Mouse (Mus musculus) intestine, postnatal 0 days (tissue): ENCODE measurements around the gene Edn2. TPM values are rescaled to one million over a fixed set of nuclear protein-coding genes. Genes with fewer than 3 reads are reported as not detected.

ENCODE experiments used
- ATAC-seq: fragments of 200-750 bp; cut with Nextera tagmentation; 2 replicates; pipeline ENCODE4 v1.8.0; 2017; ENCODE audit warnings: mild to moderate bottlenecking, moderate TSS enrichment, moderate library complexity
- H3K27ac ChIP-seq: fragments of 300-500 bp; sonication (generic); 2 replicates; pipeline ENCODE4 v1.5.1; 2014; ENCODE audit warnings: mild to moderate bottlenecking, low read depth, low read length, moderate library complexity
- H3K27me3 ChIP-seq: fragments of 300-500 bp; sonication (generic); replicated peaks from 2 replicates; pipeline ENCODE4 v1.6.1; 2014; ENCODE audit warnings: low read length, mixed read lengths; ENCODE audit not compliant: control insufficient read depth, insufficient read depth
- H3K36me3 ChIP-seq: fragments of 300-500 bp; sonication (generic); 2 replicates; pipeline ENCODE4 v1.6.1; 2014; ENCODE audit warnings: mild to moderate bottlenecking, moderate library complexity; ENCODE audit not compliant: control insufficient read depth, insufficient read depth
- H3K4me1 ChIP-seq: fragments of 300-500 bp; sonication (generic); replicated peaks from 2 replicates; pipeline ENCODE4 v1.6.1; 2014; ENCODE audit warnings: antibody characterized with exemption, low read length, mixed read lengths; ENCODE audit not compliant: control insufficient read depth, insufficient read depth
- H3K4me2 ChIP-seq: fragments of 300-500 bp; sonication (generic); replicated peaks from 2 replicates; pipeline ENCODE4 v1.6.1; 2014; ENCODE audit warnings: low read depth, mild to moderate bottlenecking, moderate library complexity
- H3K4me3 ChIP-seq: fragments of 300-500 bp; sonication (generic); 2 replicates; pipeline ENCODE4 v1.5.1; 2014; ENCODE audit warnings: low read depth, low read length
- H3K9ac ChIP-seq: fragments of 300-500 bp; sonication (generic); 2 replicates; pipeline ENCODE4 v1.6.1; 2014; ENCODE audit warnings: mild to moderate bottlenecking, low read depth, low read length
- H3K9me3 ChIP-seq: fragments of 300-500 bp; sonication (generic); 2 replicates; pipeline ENCODE4 v1.6.1; 2016; ENCODE audit warnings: mixed run types; ENCODE audit not compliant: control insufficient read depth
- CTCF ChIP-seq: sonication (generic); IDR thresholded peaks from 2 replicates; pipeline ENCODE4 v1.5.1; 2016; ENCODE audit warnings: low read depth, mild to moderate bottlenecking, control low read depth, antibody characterized with exemption, moderate library complexity
- WGBS: fragments of 180-500 bp; shearing (Covaris S2); extraction: QIAGEN DNeasy Blood & Tissue Kit; methylation state at CpG from one replicate; pipeline ENCODE4 v1.1.7; 2014; 5-methylcytosine and 5-hydroxymethylcytosine counted together
- polyA plus RNA-seq: library from polyadenylated mRNA; unstranded; fragments of >200 nt; fragmentation: Nextera tagmentation; extraction: Ambion mirVana; gene quantifications from 2 replicates; pipeline ENCODE4 v1.2.1, GENCODE M21; 2015

Gene Edn2
- polyA plus RNA-seq, 1 experiment from 2014 or later, result 5.6 TPM

DNA sequence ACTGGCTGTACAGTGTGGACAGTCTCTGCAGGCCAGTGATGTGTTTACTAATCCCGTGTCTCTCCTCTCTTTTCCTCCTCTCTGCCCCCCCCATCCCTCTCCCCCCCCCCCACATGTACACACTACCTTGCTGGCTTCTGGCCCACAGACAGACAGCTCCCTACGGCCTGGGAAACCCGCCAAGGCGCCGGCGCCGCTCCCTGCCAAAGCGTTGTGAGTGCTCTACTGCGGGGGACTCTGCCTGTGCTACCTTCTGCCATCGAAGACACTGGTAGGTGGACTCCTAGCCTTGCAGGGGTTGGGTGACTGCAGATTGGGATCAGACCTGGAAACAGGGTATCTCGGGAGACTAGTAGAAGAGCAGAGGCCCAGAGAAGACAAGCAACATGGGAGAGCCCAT lies 2.2 kb downstream of the Edn2 start:
- ATAC-seq, result no peak
- TF ChIP-seq CTCF, result no peak
- Histone ChIP-seq H3K4me2 (peak overlapping the region; percentile 70), H3K4me1 (peaks cover 10% of the 10 kb centered on the region; the same call in 1 of the 2 replicates), H3K4me3 (peak overlapping the region; percentile 33; the same call in 1 of the 2 replicates), H3K9ac (no peak overlapping the region), H3K27me3 (no peaks in the 10 kb centered on the region), H3K36me3 (peaks cover 6% of the 10 kb centered on the region), H3K27ac (no peak overlapping the region), H3K9me3 (no peaks in the 10 kb centered on the region)
- 40% methylated on average over 11 of the region's 11 CpGs for WGBS

DNA sequence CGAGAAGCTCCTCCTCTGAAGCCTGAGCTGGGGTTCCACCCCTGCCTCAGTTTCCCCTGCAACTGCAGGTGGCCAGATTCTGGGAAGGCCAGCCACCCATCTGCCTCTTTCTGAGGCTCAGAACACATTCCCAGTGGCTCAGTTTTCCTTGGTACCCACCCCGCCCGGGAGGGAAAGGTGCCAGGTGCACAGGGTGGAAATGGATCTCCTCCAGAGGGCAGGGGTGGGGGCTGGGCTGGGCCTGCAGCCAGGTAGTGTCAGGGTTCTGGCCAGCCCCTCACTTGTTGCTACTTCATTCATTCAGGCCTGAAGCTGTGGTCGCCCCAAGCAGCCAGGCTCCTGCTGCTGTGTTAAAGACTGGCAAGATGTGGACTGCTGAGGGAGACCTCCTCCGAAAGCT lies 3.3 kb downstream of the Edn2 start:
- peaks cover 13% of the 10 kb centered on the region; the same call in 1 of the 2 replicates for H3K4me1 ChIP-seq
- ATAC-seq, result no peak
- no peak overlapping the region for H3K4me2 ChIP-seq
- no peak for TF ChIP-seq CTCF
- WGBS, result 84% methylated on average over 5 of the region's 5 CpGs
- no peak overlapping the region for H3K4me3 ChIP-seq
- H3K27me3 ChIP-seq, result no peaks in the 10 kb centered on the region
- H3K9ac ChIP-seq, result no peak overlapping the region
- H3K9me3 ChIP-seq, result no peaks in the 10 kb centered on the region
- peaks cover 6% of the 10 kb centered on the region for H3K36me3 ChIP-seq
- no peak overlapping the region for H3K27ac ChIP-seq

DNA sequence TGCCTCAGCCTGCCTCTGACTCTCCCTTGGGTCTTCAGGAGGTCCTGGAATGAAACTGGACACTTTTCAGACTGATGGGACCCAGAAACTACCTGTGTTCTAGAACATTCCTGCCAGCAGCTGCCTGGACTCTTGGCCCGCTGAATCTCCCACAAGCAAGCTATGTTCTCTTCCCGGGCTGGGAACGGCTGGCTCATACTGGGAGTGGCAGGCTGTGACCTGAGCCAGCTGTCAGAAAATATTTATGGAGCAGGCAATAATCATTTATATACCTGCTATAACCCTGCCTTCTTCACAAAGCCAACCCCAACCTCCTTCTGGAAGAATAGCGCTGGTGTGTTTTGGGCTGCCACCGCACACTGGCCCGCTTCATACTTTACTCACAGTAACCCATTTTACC lies 6.8 kb downstream of the Edn2 start:
- H3K9me3 ChIP-seq, result no peaks in the 10 kb centered on the region
- no peak overlapping the region for H3K4me3 ChIP-seq
- no peak overlapping the region; the same call in 1 of the 2 replicates for H3K9ac ChIP-seq
- H3K27me3 ChIP-seq, result no peaks in the 10 kb centered on the region
- H3K4me1 ChIP-seq, result peaks cover 23% of the 10 kb centered on the region
- peaks cover 6% of the 10 kb centered on the region for H3K36me3 ChIP-seq
- WGBS, result 50% methylated on average over 6 of the region's 6 CpGs
- ATAC-seq, result peak; percentile 54
- TF ChIP-seq CTCF, result no peak; the same call in 1 of the 2 replicates
- no peak overlapping the region for H3K4me2 ChIP-seq
- H3K27ac ChIP-seq, result peak overlapping the region; percentile 11; the same call in 1 of the 2 replicates

DNA sequence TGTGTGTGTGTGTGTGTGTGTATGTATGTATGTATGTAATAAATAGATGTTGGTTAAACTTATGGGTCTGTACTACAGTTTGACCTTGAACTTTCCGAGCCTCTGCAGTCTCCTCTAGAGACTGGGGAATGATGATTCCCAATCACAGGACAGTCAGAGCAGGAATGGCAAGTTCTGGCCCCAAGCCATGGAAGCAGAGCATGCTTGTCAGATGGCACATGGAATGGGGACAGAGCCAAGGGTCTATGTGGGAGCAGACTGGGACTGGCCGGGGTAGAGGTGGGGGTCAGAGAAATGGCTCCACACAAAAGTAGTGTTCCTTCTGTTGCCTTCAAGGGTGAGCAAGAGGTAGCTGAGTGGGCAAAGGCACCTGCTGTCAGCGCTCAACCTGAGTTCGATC lies 7.3 kb downstream of the Edn2 start:
- no peak for TF ChIP-seq CTCF
- Histone ChIP-seq H3K4me1 (peaks cover 21% of the 10 kb centered on the region), H3K36me3 (peaks cover 6% of the 10 kb centered on the region), H3K4me3 (no peak overlapping the region), H3K4me2 (no peak overlapping the region), H3K27ac (no peak overlapping the region), H3K27me3 (no peaks in the 10 kb centered on the region), H3K9me3 (no peaks in the 10 kb centered on the region), H3K9ac (no peak overlapping the region)
- no peak for ATAC-seq
- WGBS, result 81% methylated on average over 4 of the region's 4 CpGs

DNA sequence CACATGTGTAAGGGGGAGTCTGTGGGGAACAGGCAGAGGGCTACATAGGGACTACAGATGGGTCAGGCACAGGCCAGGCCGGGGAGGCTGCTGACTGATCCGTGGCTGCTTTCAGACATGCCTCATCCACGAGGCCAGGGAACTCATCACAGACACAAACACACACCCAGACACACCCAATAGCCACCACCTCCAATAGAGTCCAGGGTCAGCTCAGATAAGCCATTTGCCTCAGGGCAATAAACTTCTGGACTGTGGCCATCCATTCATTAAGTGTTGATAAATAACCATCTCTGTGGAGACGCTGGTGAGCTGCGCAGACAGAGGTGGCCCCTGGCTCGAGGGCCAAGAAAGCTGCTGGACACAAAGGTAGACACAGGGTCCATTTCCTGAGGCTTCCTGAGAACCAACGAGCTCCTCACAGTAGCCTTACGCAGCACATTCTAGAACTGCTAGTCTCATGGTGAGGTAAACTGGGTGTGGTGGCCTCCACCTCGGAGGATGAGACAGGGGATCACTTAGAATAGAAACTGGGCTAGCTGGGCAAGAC lies 9.5 kb downstream of the Edn2 start:
- no peak for TF ChIP-seq CTCF
- WGBS, result 22% methylated on average over 9 of the region's 9 CpGs
- H3K9ac ChIP-seq, result no peak overlapping the region
- H3K9me3 ChIP-seq, result no peaks in the 10 kb centered on the region
- no peak overlapping the region for H3K4me2 ChIP-seq
- H3K27me3 ChIP-seq, result no peaks in the 10 kb centered on the region
- peaks cover 20% of the 10 kb centered on the region for H3K4me1 ChIP-seq
- peak overlapping the region; percentile 57; the same call in 1 of the 2 replicates for H3K27ac ChIP-seq
- peak; percentile 85 for ATAC-seq
- H3K36me3 ChIP-seq, result no peaks in the 10 kb centered on the region
- no peak overlapping the region for H3K4me3 ChIP-seq

DNA sequence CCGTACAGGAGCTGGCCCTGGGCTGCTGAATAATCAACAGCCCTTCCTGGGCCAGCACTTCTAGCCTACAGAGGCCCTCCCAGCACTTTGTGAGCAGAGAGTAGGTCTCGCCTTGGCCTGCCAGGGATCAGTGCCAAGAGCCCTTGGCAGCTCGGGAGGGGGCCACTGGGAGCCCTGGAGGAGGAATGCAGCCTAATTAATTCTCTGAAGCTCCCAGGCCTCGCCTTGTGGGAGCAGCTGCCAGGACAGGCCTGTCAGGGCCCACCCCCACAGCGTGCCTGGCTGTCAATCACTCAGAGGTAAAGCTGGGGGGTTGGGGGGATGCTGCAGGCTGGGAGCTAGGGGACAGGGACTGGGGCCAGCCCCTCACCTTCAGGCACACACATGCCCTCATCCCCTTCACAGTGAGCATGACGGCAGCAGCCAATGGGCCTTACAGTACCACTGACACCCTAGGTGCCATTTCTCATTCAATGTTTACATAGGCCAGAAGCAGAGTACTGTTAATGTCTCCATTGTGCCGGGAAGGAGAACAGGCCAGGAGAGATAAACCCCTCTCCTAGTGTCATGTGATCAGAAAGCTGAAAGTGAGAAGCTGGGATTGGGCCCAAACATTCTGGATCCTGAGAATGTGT lies 11.2 kb downstream of the Edn2 start:
- Histone ChIP-seq H3K27me3 (no peaks in the 10 kb centered on the region), H3K4me3 (no peak overlapping the region), H3K4me2 (no peak overlapping the region), H3K4me1 (peaks cover 14% of the 10 kb centered on the region), H3K9ac (no peak overlapping the region), H3K36me3 (no peaks in the 10 kb centered on the region), H3K27ac (no peak overlapping the region), H3K9me3 (no peaks in the 10 kb centered on the region)
- 29% methylated on average over 7 of the region's 7 CpGs for WGBS
- no peak for ATAC-seq
- no peak for TF ChIP-seq CTCF
